In the genomic region with DNA sequence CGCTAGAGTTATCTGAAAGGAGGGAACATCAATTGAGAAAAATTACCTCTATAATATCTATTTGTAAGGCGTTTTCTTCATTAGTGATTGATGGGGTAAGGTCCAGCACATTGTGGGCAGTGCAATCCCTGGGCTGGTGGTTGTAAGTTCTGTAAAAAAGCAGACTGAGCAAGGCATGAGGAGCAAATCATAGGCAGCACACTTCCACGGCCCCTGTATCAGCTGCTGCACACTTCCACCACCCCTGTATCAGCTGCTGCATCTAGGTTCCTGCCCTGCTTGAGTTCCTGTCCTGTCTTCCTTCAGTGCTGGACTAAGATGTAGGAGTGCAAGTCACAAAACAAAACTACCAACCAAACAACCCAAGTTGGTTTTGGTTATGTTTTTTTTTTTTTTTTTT, we compare ENCODE assay signal across 15 mouse cellular contexts.
"Had no signal": no experiment of that assay in that cellular context is flagged by ENCODE, and none has a peak within 500 bp of the region (broad histone marks: within the 10 kb centered on the region; RNA-seq: fewer than 3 reads in every experiment).

No protein-coding gene starts in this region.

- H3K4me3 ChIP-seq: neural tube, embryonic 12.5 days; neural tube, embryonic 13.5 days; neural tube, embryonic 15.5 days; stomach, embryonic 15.5 days had no signal

- H3K27me3 ChIP-seq: neural tube, embryonic 12.5 days; neural tube, embryonic 13.5 days; neural tube, embryonic 15.5 days; stomach, embryonic 15.5 days had no signal

- H3K4me1 ChIP-seq: neural tube, embryonic 12.5 days; neural tube, embryonic 13.5 days; neural tube, embryonic 15.5 days; stomach, embryonic 15.5 days had no signal

- H3K9me3 ChIP-seq: neural tube, embryonic 12.5 days; neural tube, embryonic 13.5 days; neural tube, embryonic 15.5 days; stomach, embryonic 15.5 days had no signal

- DNase-seq: retina, postnatal 1 day; right cerebral cortex, postnatal 14 days; right cerebral cortex, postnatal 25 days; right cerebral cortex, postnatal 4 days; spleen, adult 18-20 months; thymus, adult 18-20 months; thymus, adult 2 months; thymus, postnatal 14 days; thymus, postnatal 25 days; thymus, postnatal 36 days; thymus, postnatal 4 days had no signal

- H3K36me3 ChIP-seq: neural tube, embryonic 12.5 days; neural tube, embryonic 13.5 days; neural tube, embryonic 15.5 days; stomach, embryonic 15.5 days had no signal
